Mouse (Mus musculus) left cerebral cortex, adult 18-20 months (tissue): Measurements from ENCODE around the gene Spats2. TPM values are rescaled to one million over a fixed set of nuclear protein-coding genes. Genes with fewer than 3 reads are reported as not detected.
A peak's percentile ranks its signal among the peaks of the same experiment; 100 is the strongest.
"Not testable (repeated sequence)": the region's sequence is repeated elsewhere in the genome, so short reads cannot be mapped to it uniquely, and the experiment has no call there.

ENCODE experiments used
- DNase-seq, 2 experiments: peaks; one replicate each; pipeline ENCODE4 v3.0.0; 2021 to 2022; ENCODE audit warnings: low spot score in 2 of 2, mixed read lengths in 1 of 2
- total RNA-seq, 2 experiments: library from RNA; stranded (reverse); gene quantifications; 2 replicates each; pipeline ENCODE4 v1.2.3; 2021

Gene Spats2
- total RNA-seq, 2 experiments from 2014 or later: 32.5 to 33.5 TPM

- DNase-seq: no peak
These were observed 4.5 kb downstream of the Spats2 start for GRCm38 (mm10) chr15:99129956-99130910.

GRCm38 (mm10) chr15:99138389-99138788 lies 12.7 kb downstream of the Spats2 start:
- DNase-seq: no peak

GRCm38 (mm10) chr15:99139669-99140068 lies 14.0 kb downstream of the Spats2 start:
- peak; percentile 17 to 30 for DNase-seq

GRCm38 (mm10) chr15:99150516-99150915 lies 24.8 kb downstream of the Spats2 start:
- no peak for DNase-seq

- DNase-seq: no peak
These were observed 25.6 kb downstream of the Spats2 start for GRCm38 (mm10) chr15:99151324-99151723.

GRCm38 (mm10) chr15:99153466-99153865 lies 27.8 kb downstream of the Spats2 start:
- no peak for DNase-seq

GRCm38 (mm10) chr15:99154515-99154914 lies 28.8 kb downstream of the Spats2 start:
- DNase-seq: not testable (repeated sequence)

GRCm38 (mm10) chr15:99163512-99164365 lies 38.0 kb downstream of the Spats2 start:
- no peak for DNase-seq

GRCm38 (mm10) chr15:99172131-99172530 lies 46.4 kb downstream of the Spats2 start:
- DNase-seq: no peak

GRCm38 (mm10) chr15:99179639-99180038 lies 53.9 kb downstream of the Spats2 start:
- DNase-seq: no peak

- DNase-seq: no peak
These were observed 58.6 kb downstream of the Spats2 start for GRCm38 (mm10) chr15:99184217-99184914.

GRCm38 (mm10) chr15:99194358-99194757 lies 68.6 kb downstream of the Spats2 start:
- DNase-seq: no peak

- no peak for DNase-seq
These were observed 69.3 kb downstream of the Spats2 start for GRCm38 (mm10) chr15:99195043-99195442.

GRCm38 (mm10) chr15:99198761-99199160 lies 73.0 kb downstream of the Spats2 start:
- DNase-seq: peak in 1 of 2 experiments; percentile 52

- DNase-seq: no peak
These were observed 80.2 kb downstream of the Spats2 start for GRCm38 (mm10) chr15:99205959-99206358.

GRCm38 (mm10) chr15:99213183-99213582 lies 87.5 kb downstream of the Spats2 start:
- no peak for DNase-seq

- no peak for DNase-seq
These were observed 89.2 kb downstream of the Spats2 start for GRCm38 (mm10) chr15:99214941-99215340.

- no peak for DNase-seq
These were observed 90.2 kb downstream of the Spats2 start for GRCm38 (mm10) chr15:99215741-99216463.

GRCm38 (mm10) chr15:99217630-99218029 lies 91.9 kb downstream of the Spats2 start:
- no peak for DNase-seq

GRCm38 (mm10) chr15:99221315-99221952 lies 95.7 kb downstream of the Spats2 start:
- DNase-seq: peak in 1 of 2 experiments; percentile 39
